Mouse (Mus musculus) hindbrain, embryonic 10.5 days (tissue): ENCODE data around the gene Tgfbr3. TPM values are rescaled to one million over a fixed set of nuclear protein-coding genes. Genes with fewer than 3 reads are reported as not detected.

Source experiments
- DNase-seq: peaks from one replicate; pipeline ENCODE4 v3.0.0-alpha.2; 2017; ENCODE audit warnings: low spot score
- H3K27ac ChIP-seq: fragments of 300-500 bp; sonication (generic); 2 replicates; pipeline ENCODE4 v1.5.1; 2016; ENCODE audit warnings: mild to moderate bottlenecking, moderate library complexity
- H3K27me3 ChIP-seq: fragments of 300-500 bp; sonication (generic); 2 replicates; pipeline ENCODE4 v1.6.1; 2016; ENCODE audit warnings: mild to moderate bottlenecking; ENCODE audit not compliant: poor library complexity, insufficient read depth, severe bottlenecking
- H3K36me3 ChIP-seq: fragments of 300-500 bp; sonication (generic); 2 replicates; pipeline ENCODE4 v1.6.1; 2016; ENCODE audit warnings: mild to moderate bottlenecking, moderate library complexity
- H3K4me1 ChIP-seq: fragments of 300-500 bp; sonication (generic); replicated peaks from 2 replicates; pipeline ENCODE4 v1.6.1; 2016; ENCODE audit warnings: mild to moderate bottlenecking
- H3K4me3 ChIP-seq: fragments of 300-500 bp; sonication (generic); 2 replicates; pipeline ENCODE4 v1.5.1; 2016; ENCODE audit warnings: mild to moderate bottlenecking, moderate library complexity
- H3K9me3 ChIP-seq: fragments of 300-500 bp; sonication (generic); 2 replicates; pipeline ENCODE4 v1.6.1; 2016; ENCODE audit warnings: mild to moderate bottlenecking, moderate library complexity
- WGBS: fragments of 180-500 bp; shearing (Covaris S2); methylation state at CpG from one replicate; pipeline ENCODE4 v1.1.7; 2016; 5-methylcytosine and 5-hydroxymethylcytosine counted together
- polyA plus RNA-seq: library from polyadenylated mRNA; unstranded; fragments of >200 nt; fragmentation: Nextera tagmentation; extraction: Ambion mirVana; gene quantifications from 2 replicates; pipeline ENCODE4 v1.2.1, GENCODE M21; 2016

Tgfbr3 gene
- polyA plus RNA-seq, 1 experiment from 2014 or later = 8.3 TPM

DNA sequence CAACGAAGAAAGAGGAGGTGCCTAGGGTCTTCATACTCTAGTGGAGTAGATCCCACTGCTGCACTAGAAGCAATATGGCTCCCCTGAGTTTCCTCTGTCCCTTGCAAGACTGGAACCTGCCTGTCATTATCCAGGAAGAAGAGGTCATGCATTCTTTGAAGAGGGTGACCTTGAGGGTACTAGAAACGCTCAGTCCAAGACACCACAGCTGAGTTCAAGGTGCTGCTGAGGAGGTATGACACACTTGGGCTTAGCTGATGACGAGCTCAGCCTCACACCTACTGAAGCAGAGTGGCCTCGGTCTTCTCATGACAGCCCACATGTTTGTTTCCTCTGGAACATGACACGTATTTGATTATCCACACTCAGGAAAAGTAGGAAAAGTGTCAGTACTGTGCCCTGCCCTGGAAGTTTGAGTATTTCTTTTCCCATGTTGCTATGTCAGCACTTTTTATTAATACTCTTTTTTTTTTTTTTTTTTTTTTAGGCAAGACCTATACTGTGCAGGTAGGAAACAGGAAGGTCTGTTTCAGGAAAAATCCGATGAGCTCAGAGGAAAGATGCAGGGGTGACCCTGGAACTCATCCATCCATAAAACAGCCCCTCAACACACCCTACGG, 176.7 kb downstream of the Tgfbr3 start:
- Histone ChIP-seq H3K4me3 (no peak overlapping the region), H3K27me3 (no peaks in the 10 kb centered on the region), H3K4me1 (peaks cover 44% of the 10 kb centered on the region), H3K36me3 (0 out of 2 replicates have a peak, but pooled peaks cover 3% of the 10 kb centered on the region), H3K9me3 (no peaks in the 10 kb centered on the region), H3K27ac (no peak overlapping the region)
- WGBS = 78% methylated on average over 7 of the region's 7 CpGs
- no peak for DNase-seq

GRCm38 (mm10) chr5:107111802-107112201, 177.6 kb downstream of the Tgfbr3 start:
- H3K27ac ChIP-seq = peak overlapping the region; percentile 54; the same call in 1 of the 2 replicates
- H3K4me3 ChIP-seq = no peak overlapping the region
- no peaks in the 10 kb centered on the region for H3K36me3 ChIP-seq
- 58% methylated on average over 3 of the region's 3 CpGs for WGBS
- H3K4me1 ChIP-seq = peaks cover 48% of the 10 kb centered on the region
- no peaks in the 10 kb centered on the region for H3K27me3 ChIP-seq
- no peaks in the 10 kb centered on the region for H3K9me3 ChIP-seq
- no peak for DNase-seq

DNA sequence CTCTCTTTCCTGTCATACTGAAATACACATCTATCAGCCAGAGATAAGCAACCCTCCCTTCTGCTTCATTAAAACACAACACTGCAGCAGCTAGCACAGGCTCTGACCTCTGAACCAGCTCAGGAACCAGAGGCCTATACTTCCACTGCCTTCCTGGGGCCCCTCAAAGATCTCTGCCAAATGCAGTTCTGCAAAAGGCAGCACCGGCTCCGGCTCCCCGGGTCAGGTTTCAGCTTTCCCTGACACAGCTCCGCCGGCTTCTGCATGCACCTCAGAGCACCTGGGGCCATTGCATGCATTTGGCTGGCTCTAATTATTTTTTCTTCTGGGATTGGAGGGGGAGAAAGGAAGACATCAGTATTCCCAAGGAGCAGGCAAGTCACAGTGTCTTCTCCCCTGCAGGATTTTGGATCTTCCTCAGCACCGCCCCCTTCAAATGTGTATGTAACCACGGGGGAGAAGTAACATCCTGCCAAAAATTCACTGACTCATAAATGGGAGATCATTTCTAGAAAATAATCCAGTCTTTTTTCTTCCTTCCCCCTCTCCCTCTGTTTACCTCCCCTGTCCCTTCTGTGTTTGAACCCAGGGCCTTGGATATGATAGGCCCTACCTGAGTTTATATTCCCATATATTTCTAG, 178.4 kb downstream of the Tgfbr3 start:
- no peaks in the 10 kb centered on the region for H3K36me3 ChIP-seq
- DNase-seq = peak; percentile 71
- 22% methylated on average over 7 of the region's 7 CpGs for WGBS
- H3K27ac ChIP-seq = peak overlapping the region; percentile 78
- H3K4me1 ChIP-seq = peaks cover 48% of the 10 kb centered on the region
- no peaks in the 10 kb centered on the region for H3K27me3 ChIP-seq
- H3K9me3 ChIP-seq = no peaks in the 10 kb centered on the region
- H3K4me3 ChIP-seq = no peak overlapping the region

- WGBS = 48% methylated on average over 13 of the region's 13 CpGs
- no peaks in the 10 kb centered on the region for H3K27me3 ChIP-seq
- peak; percentile 47 for DNase-seq
- peak overlapping the region; percentile 78 for H3K27ac ChIP-seq
- H3K4me1 ChIP-seq = peaks cover 48% of the 10 kb centered on the region
- H3K4me3 ChIP-seq = no peak overlapping the region
- H3K36me3 ChIP-seq = no peaks in the 10 kb centered on the region
- H3K9me3 ChIP-seq = no peaks in the 10 kb centered on the region
These were observed 179.1 kb downstream of the Tgfbr3 start for GRCm38 (mm10) chr5:107110089-107110879.

DNA sequence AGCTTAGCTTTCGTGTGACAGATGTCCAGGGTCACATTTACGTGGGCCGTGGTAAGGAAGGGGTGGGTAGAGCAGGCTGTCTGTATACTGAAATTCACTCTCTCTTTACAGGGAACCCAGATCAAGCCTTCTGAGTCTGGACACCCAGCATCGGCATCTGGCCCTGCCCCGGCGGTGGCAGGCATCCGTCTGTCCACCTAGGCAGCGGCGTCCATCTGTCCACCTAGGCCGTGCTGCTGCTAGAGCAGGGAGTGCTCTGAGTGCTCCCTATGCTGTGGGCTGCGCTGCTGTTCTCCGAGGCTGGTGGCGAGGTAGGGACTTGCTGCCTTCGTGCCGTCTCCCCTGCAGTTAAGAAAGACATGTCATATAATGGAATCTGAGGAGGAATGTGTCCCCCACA, 180.0 kb downstream of the Tgfbr3 start:
- no peaks in the 10 kb centered on the region for H3K9me3 ChIP-seq
- H3K36me3 ChIP-seq = no peaks in the 10 kb centered on the region
- H3K4me1 ChIP-seq = peaks cover 48% of the 10 kb centered on the region
- no peak overlapping the region for H3K4me3 ChIP-seq
- H3K27ac ChIP-seq = peak overlapping the region; percentile 60
- DNase-seq = no peak
- 56% methylated on average over 15 of the region's 15 CpGs for WGBS
- H3K27me3 ChIP-seq = no peaks in the 10 kb centered on the region

DNA sequence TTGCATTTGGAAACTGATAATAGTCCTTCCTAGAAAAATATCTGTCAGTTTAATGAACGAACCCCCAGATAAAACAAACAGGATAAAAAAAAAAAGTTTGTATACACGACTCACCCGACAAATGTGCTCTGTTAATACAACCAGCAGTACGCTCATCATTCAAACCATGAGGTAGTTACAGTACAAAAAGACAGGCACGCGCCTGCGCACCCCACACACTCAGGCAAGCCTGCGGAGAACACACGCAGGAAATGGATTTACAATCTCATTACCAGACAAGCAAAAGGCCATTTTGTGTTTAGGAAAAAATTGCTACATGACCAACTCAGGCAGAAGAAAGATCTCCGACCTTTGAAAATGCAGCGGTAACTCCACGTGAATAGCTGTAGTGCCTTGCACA, 182.6 kb downstream of the Tgfbr3 start:
- Histone ChIP-seq H3K27me3 (no peaks in the 10 kb centered on the region), H3K27ac (no peak overlapping the region), H3K36me3 (no peaks in the 10 kb centered on the region), H3K9me3 (no peaks in the 10 kb centered on the region), H3K4me1 (peaks cover 46% of the 10 kb centered on the region), H3K4me3 (no peak overlapping the region)
- DNase-seq = no peak
- 89% methylated on average over 12 of the region's 12 CpGs for WGBS

- Histone ChIP-seq H3K36me3 (no peaks in the 10 kb centered on the region), H3K9me3 (no peaks in the 10 kb centered on the region), H3K4me1 (peaks cover 45% of the 10 kb centered on the region), H3K27ac (no peak overlapping the region), H3K4me3 (no peak overlapping the region), H3K27me3 (no peaks in the 10 kb centered on the region)
- WGBS = 82% methylated on average over 2 of the region's 2 CpGs
- DNase-seq = no peak
These were observed 183.3 kb downstream of the Tgfbr3 start for GRCm38 (mm10) chr5:107106139-107106538.

- peaks cover 26% of the 10 kb centered on the region for H3K4me1 ChIP-seq
- H3K36me3 ChIP-seq = no peaks in the 10 kb centered on the region
- no peak overlapping the region for H3K4me3 ChIP-seq
- WGBS = 97% methylated on average over 2 of the region's 2 CpGs
- H3K27ac ChIP-seq = no peak overlapping the region
- DNase-seq = no peak
- H3K27me3 ChIP-seq = no peaks in the 10 kb centered on the region
- no peaks in the 10 kb centered on the region for H3K9me3 ChIP-seq
These were observed 185.8 kb downstream of the Tgfbr3 start for GRCm38 (mm10) chr5:107103591-107103990.

GRCm38 (mm10) chr5:107102916-107103315, 186.5 kb downstream of the Tgfbr3 start:
- H3K36me3 ChIP-seq = no peaks in the 10 kb centered on the region
- 57% methylated on average over 4 of the region's 4 CpGs for WGBS
- no peaks in the 10 kb centered on the region for H3K9me3 ChIP-seq
- H3K4me3 ChIP-seq = no peak overlapping the region
- H3K4me1 ChIP-seq = peaks cover 20% of the 10 kb centered on the region
- H3K27ac ChIP-seq = no peak overlapping the region
- no peak for DNase-seq
- no peaks in the 10 kb centered on the region for H3K27me3 ChIP-seq

DNA sequence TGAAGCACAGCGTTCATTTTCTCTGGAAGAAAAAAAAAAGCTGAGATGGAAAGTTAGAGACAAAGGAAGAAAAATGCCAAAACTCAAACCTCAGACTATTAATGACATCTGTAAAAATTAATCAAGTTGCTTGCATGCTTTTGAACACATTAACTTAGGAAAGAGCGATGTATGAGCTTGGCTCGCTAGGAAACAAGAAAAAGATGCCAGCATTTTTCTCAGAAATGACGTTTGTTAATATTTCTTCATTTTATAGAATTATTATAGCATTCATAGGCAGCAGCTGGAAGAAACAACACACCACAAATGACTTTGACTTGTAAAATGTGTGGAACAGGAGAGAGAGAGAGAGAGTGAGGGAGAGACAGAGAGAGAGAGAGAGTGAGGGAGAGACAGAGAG, 187.7 kb downstream of the Tgfbr3 start:
- no peaks in the 10 kb centered on the region for H3K9me3 ChIP-seq
- H3K36me3 ChIP-seq = no peaks in the 10 kb centered on the region
- 79% methylated on average over 4 of the region's 4 CpGs for WGBS
- no peak for DNase-seq
- no peak overlapping the region for H3K27ac ChIP-seq
- H3K4me1 ChIP-seq = peaks cover 16% of the 10 kb centered on the region
- H3K4me3 ChIP-seq = no peak overlapping the region
- H3K27me3 ChIP-seq = no peaks in the 10 kb centered on the region

DNA sequence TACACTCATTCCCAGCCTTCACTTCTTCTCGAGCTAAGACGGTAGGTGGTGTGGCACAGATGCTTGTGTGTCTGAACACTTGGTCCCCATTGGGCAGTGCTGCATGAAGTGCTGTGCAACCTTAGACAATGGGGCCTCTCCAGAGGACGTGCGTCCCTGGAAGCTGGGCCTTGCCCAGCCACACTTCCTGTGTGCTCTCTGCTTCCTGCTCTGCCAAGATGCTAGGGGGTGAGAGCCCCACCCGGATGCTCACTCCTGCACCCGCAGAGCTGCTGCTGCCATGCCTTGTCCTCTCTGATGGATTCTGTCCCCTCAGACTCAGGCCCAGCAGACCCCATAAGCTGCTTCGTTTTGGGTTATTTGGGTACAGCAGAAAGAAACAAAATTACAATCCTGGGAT, 188.3 kb downstream of the Tgfbr3 start:
- H3K27me3 ChIP-seq = no peaks in the 10 kb centered on the region
- H3K4me3 ChIP-seq = no peak overlapping the region
- 0 out of 2 replicates have a peak overlapping the region, but pooled peaks have one; percentile 24 for H3K27ac ChIP-seq
- H3K36me3 ChIP-seq = no peaks in the 10 kb centered on the region
- no peak for DNase-seq
- H3K9me3 ChIP-seq = no peaks in the 10 kb centered on the region
- 69% methylated on average over 7 of the region's 7 CpGs for WGBS
- H3K4me1 ChIP-seq = peaks cover 17% of the 10 kb centered on the region

GRCm38 (mm10) chr5:107099634-107100033, 189.8 kb downstream of the Tgfbr3 start:
- WGBS = 94% methylated on average over 3 of the region's 3 CpGs
- no peak for DNase-seq
- Histone ChIP-seq H3K36me3 (no peaks in the 10 kb centered on the region), H3K4me3 (no peak overlapping the region), H3K27me3 (no peaks in the 10 kb centered on the region), H3K4me1 (peaks cover 31% of the 10 kb centered on the region), H3K27ac (no peak overlapping the region), H3K9me3 (no peaks in the 10 kb centered on the region)

GRCm38 (mm10) chr5:107099076-107099475, 190.4 kb downstream of the Tgfbr3 start:
- Histone ChIP-seq H3K9me3 (no peaks in the 10 kb centered on the region), H3K27me3 (no peaks in the 10 kb centered on the region), H3K27ac (no peak overlapping the region), H3K4me3 (no peak overlapping the region), H3K36me3 (no peaks in the 10 kb centered on the region), H3K4me1 (peaks cover 36% of the 10 kb centered on the region)
- 78% methylated on average over 6 of the region's 6 CpGs for WGBS
- no peak for DNase-seq
